Mouse (Mus musculus) brain, adult 2 months (tissue): Measurements from ENCODE around the gene Sept8.

ENCODE experiments used
- DNase-seq: peaks from one replicate; pipeline ENCODE4 v3.0.0; 2011; ENCODE audit warnings: low read depth, low spot score

Gene Sept8

DNA sequence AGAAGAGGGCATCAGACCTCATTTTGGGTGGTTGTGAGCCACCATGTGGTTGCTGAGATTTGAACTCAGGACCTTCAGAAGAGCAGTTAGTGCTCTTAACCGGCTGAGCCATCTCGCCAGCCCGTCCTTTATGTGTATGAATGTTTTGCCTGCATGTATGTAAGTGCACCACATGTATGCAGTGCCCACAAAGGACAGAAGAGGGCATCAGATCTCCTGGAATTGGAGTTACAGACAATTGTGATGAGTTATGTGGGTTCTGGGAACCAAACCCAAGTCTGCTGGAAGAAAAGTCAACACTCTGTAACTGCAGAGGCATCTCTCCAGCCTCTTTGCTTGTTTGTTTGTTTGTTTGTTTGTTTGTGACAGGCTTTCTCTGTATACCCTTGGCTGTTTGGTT lies 61.5 kb downstream of the Sept8 start:
- no peak for DNase-seq

DNA sequence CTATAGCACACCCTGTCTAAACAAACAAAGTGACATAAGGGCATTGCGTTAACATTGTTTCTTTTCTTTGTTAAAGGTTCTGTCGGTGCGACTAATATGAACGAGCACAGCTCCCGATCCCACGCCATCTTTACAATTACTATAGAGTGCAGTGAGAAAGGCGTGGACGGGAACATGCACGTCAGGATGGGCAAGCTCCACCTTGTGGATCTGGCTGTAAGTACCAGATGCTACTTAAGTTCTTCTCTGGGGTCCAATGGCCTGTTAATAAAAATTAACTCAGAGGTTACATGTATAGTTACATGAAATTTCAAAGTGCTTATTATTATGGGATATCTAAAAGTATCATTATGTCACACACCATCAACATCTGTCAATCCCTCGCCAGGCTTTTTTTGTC lies 64.1 kb downstream of the Sept8 start:
- peak; percentile 54 for DNase-seq

- peak; percentile 71 for DNase-seq
Observed at GRCm38 (mm10) chr11:53584849-53585248, 65.8 kb downstream of the Sept8 start.

- peak; percentile 13 for DNase-seq
Observed at GRCm38 (mm10) chr11:53585510-53585909, 66.5 kb downstream of the Sept8 start.

- no peak for DNase-seq
Observed at GRCm38 (mm10) chr11:53588279-53588678, 69.2 kb downstream of the Sept8 start.

DNA sequence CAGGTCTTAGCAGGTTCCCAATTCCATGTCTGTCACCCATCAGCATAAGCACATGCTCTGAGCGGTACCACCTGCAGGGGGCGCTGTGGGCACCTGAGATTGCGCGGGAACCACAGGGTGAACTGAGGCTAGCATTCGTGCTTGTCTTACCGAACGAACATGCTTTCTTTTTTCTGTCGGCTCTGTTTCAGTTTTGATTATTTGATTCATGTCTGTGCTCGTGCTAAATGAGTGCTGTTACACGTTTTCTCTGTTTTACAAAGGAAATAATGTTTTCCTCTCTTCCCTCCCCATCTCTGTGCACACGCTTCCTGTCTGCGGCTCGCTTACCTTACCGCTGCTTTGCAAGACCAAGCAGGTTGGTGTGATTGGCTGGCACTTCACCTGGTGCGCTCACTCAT lies 71.3 kb downstream of the Sept8 start:
- DNase-seq = peak; percentile 52

DNA sequence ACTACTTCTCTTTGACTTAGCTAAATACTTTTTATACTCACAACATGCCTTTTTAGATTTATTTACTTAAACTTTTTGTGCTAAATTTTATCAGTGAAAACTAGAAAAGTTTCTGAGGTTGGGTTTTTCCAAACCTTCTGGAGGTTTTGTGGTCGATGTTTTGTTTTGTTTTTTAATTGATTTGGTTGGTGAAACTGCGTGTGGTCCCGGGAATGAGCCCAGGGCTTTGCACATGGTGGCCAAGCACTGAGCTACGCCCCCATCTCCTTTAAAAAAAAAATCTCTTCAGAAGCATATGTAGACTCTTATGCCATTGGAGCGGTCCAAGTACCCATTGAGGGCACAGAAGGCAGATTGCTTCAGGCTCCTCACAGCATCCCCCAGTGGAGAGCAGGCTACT lies 72.1 kb downstream of the Sept8 start:
- DNase-seq = no peak
